Mouse (Mus musculus) adrenal gland, adult 8-10 months (tissue): ENCODE measurements at regions not wholly inside any gene's neighbourhood (a gene's known extent, or its start where the extent isn't known, plus 50 kb on each side); places are given as distances from the start of the nearest gene placed in this dataset.

Source experiments
- DNase-seq: peaks from one replicate; pipeline ENCODE4 v3.0.0; 2022

GRCm38 (mm10) chr1:88813200-88813599, 111.2 kb upstream of the Arl4c start:
- no peak for DNase-seq

GRCm38 (mm10) chr1:88816376-88816945, 114.4 kb upstream of the Arl4c start:
- DNase-seq: no peak

- DNase-seq: no peak
Observed at GRCm38 (mm10) chr1:88825215-88825614, 123.2 kb upstream of the Arl4c start.

DNA sequence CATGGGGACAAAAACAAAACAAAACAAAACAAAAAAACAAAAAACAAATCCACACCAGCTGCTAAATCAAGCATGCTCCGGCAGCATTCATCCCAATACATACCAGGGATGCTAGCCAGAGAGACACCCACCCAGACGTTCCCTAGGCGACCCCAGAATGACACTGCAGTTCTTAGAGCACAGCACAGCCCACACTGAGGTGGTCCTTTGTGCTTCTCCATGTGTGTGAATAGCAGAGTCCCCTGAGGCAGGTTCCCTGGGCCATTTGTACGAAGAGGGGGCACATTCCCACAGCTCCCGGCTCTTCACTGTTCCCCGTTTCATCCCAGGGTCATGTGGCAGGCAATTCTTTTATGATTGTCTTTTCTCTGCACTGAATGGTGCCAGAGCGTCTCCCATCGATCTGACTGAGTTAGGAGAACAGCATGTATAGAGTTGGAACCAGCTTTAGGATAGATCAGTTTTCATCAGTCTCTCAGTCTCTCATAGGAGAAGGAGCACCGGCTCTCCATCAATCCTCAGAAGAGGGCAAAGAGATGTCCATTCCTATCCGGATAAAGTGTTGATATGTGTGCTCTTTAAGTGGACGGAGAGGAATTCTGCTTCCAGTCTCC, 136.7 kb upstream of the Arl4c start:
- DNase-seq: no peak

DNA sequence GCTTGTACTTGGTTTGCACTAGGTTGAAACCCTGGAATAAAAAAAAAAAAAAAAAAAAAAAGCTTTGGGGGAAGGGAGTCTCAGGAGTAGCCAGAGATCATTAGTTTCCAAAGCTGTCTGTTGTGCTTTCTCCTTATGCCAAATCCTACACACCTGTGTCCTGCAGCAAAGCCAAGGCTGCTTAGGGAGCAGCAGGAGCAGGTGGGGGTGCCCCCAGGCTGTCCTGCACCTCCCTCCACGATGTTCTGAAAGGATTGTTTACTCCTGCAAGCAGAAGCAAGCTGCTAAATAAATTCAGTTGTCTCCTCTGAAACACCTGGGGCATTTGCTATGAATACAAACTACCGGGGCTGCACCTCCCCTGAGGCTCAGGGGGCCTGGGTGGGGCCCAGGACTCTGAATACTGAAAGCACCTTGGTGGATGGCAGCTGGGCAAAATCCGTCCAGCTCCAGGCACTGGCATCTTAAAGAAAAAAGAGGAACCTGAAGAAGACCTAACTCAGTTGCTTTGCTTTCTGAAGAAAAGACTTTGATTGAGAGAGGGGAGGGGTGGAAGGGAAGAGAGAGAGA, 137.5 kb upstream of the Arl4c start:
- no peak for DNase-seq

GRCm38 (mm10) chr1:88839977-88840628, 138.1 kb upstream of the Arl4c start:
- DNase-seq: no peak

DNA sequence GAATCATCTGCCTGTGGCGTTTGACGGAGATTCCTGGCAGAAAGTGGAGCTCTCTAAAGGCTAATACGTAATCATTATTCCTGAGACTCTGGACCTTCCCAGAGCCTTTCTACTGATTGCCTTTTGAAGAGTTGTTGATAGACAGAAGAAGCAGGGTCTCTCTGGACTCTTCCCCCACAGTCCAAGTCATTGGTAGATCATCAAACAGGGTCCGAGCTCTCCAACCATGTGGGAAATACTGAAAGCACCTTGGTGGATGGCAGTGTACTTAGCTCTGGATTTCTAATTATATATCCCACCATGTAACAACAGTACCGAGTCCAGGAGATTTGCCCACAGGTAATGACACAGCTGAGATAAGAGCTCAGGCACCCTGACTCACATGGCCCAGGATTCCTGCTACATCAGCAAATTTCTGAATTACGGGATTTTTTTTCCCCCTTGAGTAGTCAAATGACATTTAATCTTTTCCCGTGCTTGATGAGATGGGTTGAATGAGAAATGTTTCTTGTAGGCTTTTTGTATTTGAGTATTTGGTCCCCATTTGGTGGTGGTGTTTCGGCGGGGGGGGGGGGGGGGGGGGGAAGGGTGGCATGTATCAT, 139.1 kb upstream of the Arl4c start:
- no peak for DNase-seq

DNA sequence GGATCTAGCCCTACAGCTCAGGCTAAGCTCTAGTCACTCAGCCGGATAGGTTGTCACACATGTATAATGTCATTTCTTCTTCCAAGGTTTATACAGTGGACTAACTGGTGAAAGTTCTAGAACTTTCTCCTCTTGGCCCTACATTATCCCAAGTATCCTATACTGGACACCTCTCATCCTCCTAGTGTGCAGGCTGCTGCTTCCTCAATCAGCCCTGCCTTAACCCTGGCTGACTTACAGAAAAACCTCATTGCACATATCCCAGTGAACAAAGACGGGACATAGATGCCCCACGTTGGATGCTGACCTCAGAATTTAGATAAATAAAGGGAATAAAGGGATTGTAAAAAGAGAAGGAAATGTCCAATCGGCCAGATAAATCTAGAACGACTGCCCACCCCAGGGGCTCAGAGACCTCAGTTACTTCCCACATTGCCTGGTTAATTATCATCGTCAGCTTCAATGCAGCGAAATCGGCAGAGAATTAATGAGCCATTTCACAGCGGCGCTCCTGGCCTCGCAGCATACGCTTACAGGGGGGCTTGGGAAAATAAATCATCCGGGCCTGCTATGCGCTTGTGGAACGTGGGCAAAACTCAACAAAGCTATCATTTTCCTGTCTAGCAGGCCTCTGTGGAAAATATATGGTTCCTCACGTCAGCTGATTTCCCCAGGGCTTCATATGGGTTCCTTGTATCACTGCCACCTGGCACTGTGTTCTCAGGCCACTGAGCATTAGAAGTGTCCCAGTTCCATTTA, 145.5 kb upstream of the Arl4c start:
- no peak for DNase-seq

GRCm38 (mm10) chr1:88848246-88848645, 146.2 kb upstream of the Arl4c start:
- DNase-seq: no peak

GRCm38 (mm10) chr1:88849421-88849820, 147.4 kb upstream of the Arl4c start:
- no peak for DNase-seq

DNA sequence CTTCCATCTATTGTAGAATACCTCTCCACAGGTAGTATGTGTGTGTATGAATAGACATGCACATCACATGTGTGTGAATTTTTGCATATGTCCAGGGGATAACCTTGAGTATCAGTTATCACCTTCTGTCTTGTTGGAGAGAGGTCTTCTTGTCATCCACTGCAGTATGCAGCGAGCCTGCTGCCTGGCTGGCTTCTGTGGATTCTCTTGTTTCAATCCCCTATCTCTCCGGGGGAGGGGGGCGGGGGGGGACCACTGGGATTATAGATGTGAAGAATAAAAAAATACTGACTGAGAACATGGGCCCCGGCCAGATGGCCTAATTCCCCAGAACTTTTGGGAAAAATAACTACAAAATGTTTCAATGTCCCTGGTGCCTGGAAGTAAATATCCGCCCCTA, 149.9 kb upstream of the Arl4c start:
- no peak for DNase-seq

- no peak for DNase-seq
Observed at GRCm38 (mm10) chr1:88860871-88861589, 159.0 kb upstream of the Arl4c start.

GRCm38 (mm10) chr1:88861590-88861935, 159.5 kb upstream of the Arl4c start:
- DNase-seq: no peak

GRCm38 (mm10) chr1:88865436-88865835, 163.4 kb upstream of the Arl4c start:
- no peak for DNase-seq

GRCm38 (mm10) chr1:88866571-88866970, 164.6 kb upstream of the Arl4c start:
- no peak for DNase-seq

- no peak for DNase-seq
Observed at GRCm38 (mm10) chr1:88867138-88867537, 165.1 kb upstream of the Arl4c start.

DNA sequence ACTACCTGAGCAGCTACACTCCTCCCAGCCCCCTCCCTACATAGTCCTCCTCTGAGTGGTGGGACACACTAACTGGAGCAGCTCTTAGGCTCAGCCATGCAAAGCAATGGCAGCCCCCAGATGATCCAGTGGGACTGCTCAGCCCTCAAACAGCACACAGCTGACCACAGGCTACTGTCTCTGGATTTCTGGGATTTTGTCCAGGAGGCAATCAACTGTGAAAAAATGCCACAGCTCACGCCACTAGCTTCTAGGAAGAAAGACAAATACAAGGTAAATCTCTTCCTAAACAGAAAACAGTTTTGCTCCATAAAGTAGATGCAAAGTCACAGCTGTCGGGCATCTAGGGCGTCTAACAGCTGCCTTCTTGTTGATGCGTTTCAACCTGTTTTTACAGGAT, 167.9 kb upstream of the Arl4c start:
- no peak for DNase-seq

DNA sequence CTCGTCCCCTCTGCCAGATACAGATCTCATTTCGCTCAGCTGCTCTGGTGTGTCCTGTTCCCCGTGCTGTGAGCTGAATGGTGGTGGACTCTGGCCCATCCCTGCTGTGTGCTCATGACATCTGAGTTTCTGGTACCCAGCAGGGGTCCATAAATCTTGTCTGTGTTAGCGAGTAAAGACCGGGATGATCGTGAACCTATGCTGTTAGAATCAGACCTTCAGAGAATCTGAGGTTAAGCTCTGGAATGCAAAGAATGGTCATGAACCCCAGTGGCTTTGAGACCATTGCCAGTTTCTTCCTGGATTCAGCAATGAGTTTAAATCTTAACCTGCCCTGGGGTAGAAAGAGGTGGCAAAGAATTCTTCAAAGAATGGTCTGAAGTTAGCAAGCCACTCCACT, 173.3 kb upstream of the Arl4c start:
- DNase-seq: no peak

- DNase-seq: no peak
Observed at GRCm38 (mm10) chr1:88877441-88877840, 175.4 kb upstream of the Arl4c start.

- no peak for DNase-seq
Observed at GRCm38 (mm10) chr1:88878831-88879230, 176.8 kb upstream of the Arl4c start.

GRCm38 (mm10) chr1:88879367-88879766, 177.3 kb upstream of the Arl4c start:
- DNase-seq: no peak

GRCm38 (mm10) chr1:88891041-88891440, 179.2 kb upstream of the Sh3bp4 start:
- no peak for DNase-seq
